Mouse (Mus musculus): ENCODE results near the gene Pcdh9.

- TF ChIP-seq POLR2A (IDR thresholded peaks at IDR 0.05; ENCODE audit: extremely low read depth, insufficient read depth, low read length) (no peak), CTCF (IDR thresholded peaks at IDR 0.05; ENCODE audit: low read depth, low read length) (no peak)
Measured at GRCm38 (mm10) chr14:93762855-93763254, 127.6 kb downstream of the Pcdh9 start.

Measured in liver, adult 2 months (tissue).